Mouse (Mus musculus): ENCODE measurements around the gene Nppb.

The Nppb gene

DNA sequence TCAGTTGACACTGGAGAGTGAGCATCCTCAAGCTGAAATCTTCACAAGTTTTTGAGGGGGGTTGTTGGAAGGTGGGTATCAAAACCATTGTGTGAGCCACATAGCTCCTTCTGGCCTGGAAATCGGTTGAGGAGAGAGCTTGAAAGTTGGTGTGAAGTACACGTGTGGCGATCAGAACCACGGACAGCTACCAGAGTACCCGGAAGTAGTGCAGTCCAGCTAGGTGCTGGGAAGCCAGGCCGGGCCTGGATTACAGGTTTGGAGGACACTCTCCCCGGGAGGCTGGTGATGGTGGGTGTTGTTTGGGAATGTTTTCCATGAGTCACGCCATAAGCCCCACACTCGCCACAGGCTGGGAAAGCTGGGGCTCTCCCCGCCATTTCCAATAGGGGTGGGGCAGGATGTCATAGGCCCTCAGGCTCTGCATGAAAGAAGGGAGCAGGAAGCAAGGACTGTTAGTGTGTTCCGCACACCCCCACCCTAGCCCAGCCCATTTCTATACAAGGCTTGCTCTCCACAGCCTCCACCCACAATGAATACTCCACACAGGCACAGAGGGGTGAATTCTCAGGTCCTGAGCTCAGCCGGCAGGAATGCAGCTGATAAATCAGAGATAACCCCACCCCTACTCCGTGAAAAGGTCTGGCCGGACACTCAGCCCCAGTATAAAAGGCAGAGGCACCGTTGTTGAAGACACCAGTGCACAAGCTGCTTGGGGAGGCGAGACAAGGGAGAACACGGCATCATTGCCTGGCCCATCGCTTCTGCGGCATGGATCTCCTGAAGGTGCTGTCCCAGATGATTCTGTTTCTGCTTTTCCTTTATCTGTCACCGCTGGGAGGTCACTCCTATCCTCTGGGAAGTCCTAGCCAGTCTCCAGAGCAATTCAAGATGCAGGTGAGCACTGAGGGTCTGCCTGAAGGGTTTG is at the start of gene Nppb:
TSS of gene Nppb (plus strand) at position 584 of the 928 bp plus-strand sequence.
- DNase-seq (ENCODE audit: low spot score in 2 of 2): no peak

DNA sequence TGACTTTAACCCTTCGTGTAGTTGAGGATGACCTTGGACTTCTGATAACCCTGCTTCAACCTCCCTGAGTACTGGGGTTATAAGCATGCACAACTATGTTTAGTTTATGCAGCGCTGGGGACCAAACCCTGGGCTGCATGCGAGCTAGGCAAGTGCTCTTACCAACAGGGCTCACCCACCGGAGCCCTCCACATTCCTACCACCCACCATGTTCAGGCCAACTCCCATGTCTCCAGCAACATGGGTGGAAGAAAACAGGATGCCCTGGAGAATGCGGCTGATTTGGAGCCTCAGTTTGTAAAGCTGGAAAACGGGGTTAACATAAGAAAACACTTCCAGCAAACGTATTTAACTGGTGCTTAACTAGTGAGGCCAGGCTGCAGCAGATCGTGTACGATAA is 49.7 kb upstream of the Nppb start:
- no peak for DNase-seq (ENCODE audit: low spot score in 2 of 2)

DNA sequence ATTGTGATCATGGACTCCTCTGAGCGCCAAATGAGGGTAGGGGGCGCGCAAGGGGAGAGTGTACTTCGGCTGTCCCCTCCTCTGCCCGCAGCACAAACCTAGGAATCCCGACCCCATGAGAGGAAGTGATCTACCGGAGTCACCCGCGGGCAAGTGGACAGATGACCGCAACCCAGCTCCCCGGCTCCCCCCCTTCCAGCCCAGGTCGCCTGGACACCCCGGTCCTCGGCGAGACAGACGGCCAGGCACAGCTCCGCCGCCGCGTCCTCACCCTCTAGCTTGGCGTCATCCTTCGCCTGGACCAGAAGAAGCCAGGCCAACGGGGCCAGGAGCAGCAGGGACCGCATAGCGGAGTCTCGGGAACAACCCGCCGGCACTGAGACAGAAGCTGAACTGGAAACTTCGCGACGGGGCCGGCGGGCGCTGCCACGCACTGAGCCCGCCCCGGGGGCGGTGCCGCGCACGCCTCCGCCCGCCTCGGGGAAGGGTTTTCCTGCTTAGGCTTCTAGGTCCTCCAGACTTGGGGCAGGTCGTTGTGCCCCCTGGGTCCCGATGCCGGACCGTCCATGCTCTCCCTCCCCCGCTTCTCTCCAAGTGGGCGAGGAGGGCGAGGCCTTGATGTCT is 49.1 kb upstream of the Nppb start, which contains the start of gene Plod1:
TSS of gene Plod1 (minus strand) at position 437 of the 624 bp plus-strand sequence.
- peak; percentile 82 to 86 for DNase-seq (ENCODE audit: low spot score in 2 of 2)

DNA sequence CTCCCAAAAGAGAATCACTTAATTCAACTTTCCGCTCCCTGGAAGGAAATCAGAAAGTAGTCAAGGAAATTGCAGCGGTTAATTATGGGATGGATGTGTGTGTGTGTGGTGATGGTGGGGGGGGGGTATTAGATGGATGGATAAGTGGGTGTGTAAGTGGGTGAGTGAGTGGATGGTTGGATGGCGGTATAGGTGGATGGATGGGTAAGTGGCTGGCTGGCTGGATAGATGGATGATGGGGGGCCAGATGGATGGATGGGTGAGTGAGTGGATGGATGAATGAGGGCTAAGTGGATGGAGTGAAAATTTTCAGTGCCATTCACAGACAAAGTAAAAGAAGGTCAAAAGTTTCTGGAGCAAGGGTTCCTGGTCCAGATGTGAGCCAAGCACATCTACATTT is 48.6 kb upstream of the Nppb start:
- no peak for DNase-seq (ENCODE audit: low spot score in 2 of 2)

DNA sequence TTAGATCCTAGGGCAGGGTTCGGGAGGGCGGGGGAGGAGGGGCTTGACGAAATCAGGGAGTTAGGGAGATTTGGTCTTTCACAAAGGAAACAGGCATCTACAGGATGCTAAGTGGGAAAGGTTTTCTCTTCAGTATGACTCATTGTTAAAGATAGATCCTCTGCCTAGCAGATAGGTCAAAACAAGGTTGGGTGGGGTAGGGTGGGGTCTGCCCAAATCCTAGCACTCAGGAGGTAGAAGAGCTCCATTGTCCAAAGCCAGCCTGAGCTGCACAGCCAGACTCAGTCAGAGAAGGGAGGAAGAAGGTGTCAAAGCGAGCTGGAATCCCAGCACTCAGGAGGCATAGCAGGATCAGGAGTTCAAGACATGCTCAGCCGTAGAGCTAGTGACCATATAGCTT is 48.1 kb upstream of the Nppb start:
- no peak for DNase-seq (ENCODE audit: low spot score in 2 of 2)

DNA sequence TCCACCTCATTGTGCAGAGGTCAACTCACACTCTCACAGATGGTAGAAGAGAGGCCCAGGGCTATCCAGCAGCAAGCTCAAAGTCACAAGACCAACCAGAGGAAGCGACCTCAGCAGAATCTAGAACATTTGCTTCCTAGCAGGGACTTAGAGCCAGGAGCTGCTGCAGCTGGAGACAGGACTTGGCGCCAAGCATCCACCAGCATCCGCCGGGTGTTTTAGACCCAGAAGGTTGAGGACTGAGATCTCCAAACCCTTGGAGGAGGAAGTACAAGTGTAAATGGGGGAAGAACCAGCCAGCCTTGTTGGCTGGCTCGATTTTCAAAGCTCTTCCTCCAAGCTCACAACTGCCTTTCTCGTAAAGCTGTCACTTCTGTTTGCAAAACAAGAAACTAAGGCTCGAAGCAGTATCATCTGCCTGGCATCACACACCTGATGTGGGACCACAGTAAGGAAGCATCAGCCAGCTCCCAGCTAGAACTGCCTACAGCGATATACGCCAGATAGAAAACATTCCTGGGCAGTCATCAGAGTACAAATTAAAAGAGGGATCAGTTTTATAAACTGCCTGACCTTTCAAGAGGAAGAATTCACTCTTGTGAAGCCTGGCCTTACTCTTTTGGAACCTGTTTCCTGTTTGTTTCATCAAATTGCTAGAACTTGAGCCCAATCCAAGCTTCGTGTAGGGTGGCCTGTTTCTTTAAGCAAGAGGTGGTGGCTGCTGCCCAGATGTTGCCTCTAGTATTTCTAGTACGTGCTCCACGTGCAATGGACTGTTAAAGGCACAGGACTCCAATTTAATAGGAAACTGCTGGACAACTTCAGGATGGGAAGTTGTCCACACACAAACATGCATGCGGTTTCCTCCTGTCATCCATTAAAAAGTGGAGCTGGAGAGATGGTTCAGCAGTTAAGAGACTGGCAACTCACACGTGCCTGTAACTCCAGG is 47.2 kb upstream of the Nppb start:
- peak; percentile 39 to 58 for DNase-seq (ENCODE audit: low spot score in 2 of 2)

DNA sequence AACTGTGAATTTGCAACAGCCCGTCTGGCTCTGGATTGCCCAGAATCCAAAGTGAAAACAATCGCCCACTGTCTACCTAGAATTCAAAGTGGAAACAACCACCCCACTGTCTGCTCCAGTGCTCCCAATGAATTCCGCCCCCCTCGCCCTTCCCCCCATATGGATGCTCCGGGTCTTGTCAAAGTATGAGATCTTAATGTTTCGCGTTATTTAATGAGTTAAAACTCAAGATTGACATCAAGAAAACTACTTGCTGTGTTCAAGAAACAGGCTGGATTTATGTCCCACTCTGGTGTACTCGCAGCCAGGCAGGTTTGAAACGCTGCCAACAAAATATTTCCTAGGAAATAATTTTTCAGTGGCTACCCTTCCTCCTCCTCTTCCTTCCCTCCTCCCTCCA is 45.5 kb upstream of the Nppb start:
- no peak for DNase-seq (ENCODE audit: low spot score in 2 of 2)

DNA sequence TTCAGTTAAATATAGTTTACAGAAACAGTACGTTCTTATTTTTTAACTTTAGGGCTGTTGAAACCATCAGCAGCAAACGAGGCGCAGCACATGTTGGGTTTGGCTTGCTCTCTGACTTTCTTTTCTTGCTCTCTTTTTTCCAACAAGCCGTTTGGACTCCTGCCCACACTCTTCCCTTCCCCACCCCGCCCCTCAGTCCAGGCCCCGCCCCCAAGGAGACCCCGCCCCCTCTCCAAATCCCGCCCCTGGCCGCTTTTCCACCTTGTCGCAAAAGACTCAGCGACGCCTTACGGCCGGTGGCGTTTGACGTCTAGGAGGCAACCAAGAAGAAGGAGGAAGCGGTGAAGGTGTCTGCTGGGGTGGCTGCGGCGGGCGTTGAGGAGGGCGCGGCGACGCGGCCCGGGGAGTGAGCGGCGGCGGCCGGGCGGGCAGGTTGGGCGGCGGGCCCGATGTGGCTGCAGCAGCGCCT is 45.0 kb upstream of the Nppb start, which contains the start of gene 2510039O18Rik:
TSS of gene 2510039O18Rik (plus strand) at position 320 of the 469 bp plus-strand sequence.
- DNase-seq (ENCODE audit: low spot score in 2 of 2): peak; percentile 70 to 84

DNA sequence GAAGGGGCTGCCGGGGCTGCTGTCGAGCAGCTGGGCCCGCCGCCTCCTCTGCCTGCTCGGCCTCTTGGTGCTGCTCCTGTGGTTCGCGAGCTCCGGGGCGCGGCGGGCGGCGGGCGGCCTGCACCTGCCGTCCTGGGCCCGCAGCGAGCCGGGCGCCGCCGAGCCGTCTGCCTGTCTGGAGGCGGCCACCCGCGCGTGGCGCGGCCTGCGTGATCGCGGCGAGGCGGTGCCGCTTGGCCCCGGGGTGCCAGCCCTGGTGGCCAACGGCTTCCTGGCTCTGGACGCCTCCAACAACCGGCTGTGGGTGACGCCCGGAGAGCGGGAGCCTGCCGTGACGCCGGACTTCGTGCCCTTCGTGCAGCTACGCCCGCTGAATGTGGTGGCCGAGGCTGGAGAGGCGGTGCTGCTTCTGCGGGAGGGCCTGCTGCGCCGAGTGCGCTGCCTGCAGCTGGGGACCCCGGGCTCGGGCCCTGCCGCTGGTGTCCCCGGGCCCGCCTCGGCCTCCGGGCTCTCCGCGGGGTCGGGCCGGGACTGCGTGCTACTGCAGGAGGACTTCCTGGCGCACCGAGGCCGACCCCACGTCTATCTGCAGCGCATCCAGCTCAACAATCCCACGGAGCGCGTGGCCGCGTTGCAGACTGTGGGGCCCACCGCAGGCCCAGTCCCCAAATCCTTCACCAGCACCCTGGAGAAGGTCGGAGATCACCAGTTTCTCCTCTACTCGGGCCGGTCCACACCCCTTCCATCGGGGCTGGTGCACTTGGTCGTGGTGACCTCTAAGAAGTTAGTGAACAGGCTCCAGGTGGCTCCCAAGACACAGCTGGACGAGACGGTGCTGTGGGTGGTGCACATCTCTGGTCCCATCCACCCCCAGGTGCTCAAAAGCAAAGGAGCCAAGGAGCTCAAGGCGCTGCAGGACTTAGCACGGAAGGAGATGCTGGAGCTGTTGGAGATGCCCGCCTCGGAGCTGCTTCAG is 44.3 kb upstream of the Nppb start:
- no peak for DNase-seq (ENCODE audit: low spot score in 2 of 2)

DNA sequence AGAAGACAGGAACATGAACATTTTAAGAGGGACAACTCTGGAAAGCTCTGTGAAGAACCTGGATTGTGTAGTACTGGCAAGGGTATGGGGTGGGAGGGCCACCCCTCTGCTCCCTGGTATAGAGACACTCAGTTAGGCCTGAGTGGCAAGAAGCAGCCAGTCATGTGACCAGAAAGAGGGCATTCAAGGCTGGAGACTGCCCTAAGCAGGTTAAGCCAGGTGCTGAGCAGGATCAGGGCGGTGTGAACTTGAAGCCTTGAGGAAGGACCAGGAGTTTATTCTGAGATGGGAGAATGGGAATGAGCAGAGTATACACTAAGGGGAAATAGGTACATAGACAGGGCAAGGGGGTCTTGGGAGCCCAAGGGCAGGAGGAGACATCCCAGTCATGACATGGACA is 42.6 kb upstream of the Nppb start:
- DNase-seq (ENCODE audit: low spot score in 2 of 2): no peak

DNA sequence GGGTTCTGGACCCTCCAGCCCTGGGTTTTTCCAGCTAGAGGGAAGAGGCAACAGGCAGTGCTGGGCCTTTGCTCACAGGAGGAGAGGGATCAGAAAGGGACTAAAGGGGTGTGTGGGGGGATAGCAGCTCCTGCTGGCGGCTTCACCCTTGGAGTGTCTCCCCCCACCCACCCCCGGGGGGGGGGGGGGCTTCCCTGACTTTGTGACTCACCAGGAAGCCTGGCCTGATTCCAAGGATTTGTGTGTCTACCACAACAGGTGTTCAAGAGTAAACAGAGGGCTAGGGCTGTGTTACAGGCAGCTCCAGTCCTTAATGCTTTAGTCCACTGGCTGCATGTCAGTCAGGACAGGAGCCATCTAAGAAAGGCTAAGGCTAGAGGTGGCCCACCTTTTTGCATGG is 38.1 kb upstream of the Nppb start:
- no peak for DNase-seq (ENCODE audit: low spot score in 2 of 2)

DNA sequence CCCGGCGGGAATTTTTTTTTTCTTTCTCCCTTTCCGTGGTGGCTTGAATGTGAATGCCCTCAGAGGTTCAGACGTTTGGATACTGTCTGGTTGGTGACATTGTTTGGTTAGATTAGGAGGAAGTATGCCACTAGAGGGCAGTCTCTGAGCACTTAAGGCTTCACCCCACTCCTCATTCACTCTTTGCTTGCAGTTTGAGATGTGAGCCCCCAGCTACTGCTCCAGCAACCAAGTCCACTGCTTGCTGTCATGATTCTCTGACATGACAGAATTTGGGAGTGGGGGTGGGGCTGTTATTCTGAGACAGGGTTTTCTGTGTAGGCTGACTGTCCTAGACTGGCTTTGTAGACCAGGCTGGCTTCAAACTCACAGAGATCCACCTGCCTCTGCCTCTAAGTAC is 32.0 kb upstream of the Nppb start:
- DNase-seq (ENCODE audit: low spot score in 2 of 2): no peak

DNA sequence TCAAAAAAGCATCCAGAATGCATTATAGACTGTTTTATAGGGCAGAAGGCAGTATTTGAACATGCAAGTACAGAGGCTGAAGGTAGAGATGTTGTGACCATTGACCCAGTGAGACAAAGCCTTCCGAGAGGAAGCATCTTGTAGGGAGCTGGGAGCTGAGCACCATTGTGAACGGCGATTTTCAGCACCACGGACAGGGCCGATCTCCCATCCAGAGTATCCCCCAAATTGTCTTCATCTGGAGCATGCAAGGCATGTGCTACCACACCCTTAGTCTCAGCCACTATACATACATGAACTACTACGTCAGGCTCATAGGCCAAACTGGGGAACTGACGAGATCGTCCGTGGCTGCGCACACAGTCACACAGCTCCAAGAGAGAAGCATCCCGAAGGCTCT is 28.4 kb upstream of the Nppb start:
- DNase-seq (ENCODE audit: low spot score in 2 of 2): no peak

DNA sequence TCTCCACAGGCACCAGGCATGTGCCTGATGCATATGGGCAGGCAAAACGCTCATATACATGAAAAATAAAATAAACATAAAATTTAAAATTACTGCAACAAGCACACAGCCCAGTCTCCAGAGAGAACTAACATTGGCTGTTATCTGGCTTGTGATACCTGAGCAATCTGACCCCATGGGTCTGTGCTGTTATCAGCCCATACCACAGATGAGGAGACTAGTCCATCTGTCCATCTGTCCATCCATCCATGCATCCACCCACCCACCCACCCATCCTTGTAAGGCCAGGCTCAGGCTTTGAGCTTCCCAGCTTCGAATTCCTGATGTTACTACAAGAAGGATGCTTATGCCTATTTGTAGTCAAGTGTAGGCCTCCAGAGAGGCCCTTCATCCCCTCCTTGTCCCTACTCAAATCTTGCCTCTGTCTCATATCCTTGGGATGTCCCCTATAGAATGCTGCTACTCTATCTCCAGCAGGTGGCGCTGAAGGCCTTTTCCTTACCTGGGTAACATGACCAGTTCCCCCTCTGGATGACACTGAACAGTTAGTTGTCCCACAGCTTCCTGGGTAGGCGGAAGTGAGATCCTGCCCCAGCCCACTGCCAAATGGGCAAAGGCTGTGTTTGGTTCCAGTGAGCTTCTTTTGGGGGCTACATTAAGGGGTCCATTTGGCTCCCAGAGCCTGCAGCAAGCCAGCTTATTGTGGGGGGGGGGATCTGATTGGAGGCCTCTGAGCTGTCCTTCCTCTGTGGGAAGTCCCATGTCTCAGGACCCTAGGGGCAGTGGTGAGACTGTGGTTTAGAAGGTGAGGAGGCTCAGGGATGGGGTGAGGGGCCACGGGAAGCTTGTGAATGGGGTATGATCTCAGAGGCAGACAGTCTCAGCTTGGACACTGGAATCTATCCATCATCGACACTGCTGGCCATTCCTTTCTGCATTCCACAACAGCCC is 25.4 kb upstream of the Nppb start:
- peak in 1 of 2 experiments; percentile 31 for DNase-seq (ENCODE audit: low spot score in 2 of 2)

DNA sequence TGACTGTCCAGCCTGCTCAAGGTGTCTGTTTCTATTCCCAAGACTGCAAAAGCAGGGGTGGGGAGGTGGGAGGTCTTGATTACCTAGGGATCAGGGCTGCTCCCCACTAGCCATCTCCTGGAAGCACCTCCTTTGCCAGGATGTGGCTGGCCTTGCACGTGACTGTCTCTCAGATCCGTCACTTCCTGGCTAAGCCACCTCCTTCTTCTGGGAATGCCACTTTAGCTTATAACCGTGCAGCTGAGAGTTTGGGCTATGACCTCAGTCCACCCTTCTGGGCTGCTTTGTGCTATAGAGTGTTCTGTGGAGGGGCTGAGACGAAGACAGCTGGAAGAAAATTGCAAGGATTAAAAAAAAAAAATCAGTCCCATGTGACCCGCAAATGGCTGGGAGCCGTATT is 22.8 kb upstream of the Nppb start:
- DNase-seq (ENCODE audit: low spot score in 2 of 2): no peak

DNA sequence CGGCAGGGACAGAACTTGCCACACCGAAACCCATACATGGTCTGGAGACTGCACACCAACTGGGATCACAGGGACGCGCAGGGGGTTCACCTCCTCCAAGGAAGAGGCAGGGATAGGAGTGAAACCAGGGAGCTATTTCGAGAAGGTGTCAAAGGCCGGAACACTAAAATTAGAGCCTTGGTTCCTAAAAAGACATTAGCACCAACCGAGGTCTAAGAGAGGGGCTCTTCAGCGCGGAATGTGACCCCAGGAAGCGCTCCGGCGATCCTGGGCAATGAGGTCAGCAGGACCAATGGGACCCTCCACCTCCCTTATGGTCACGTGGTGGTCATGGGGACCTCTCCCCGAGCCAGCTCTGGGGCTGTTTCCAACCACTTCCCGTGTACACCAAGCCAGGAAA is 22.0 kb upstream of the Nppb start:
- no peak for DNase-seq (ENCODE audit: low spot score in 2 of 2)

DNA sequence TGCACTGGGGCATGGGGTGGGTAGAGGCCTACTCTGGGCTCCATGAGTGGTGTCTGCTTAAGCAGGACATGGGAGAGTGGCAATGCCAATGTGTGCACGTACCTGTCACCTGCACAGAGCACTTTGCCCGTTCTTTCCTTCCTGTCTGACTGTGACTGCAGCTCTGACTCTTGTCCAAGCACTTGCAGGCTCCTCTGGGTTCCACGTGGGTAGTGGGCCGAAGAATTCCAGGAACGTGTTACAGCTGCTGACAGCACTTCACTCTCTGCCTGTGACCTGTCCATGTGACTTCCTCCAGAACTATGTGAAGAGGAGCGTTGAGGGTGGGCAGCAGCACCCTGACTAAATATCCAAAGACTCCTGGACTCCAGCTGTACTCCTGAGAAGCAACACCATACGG is 19.9 kb upstream of the Nppb start:
- no peak for DNase-seq (ENCODE audit: low spot score in 2 of 2)

DNA sequence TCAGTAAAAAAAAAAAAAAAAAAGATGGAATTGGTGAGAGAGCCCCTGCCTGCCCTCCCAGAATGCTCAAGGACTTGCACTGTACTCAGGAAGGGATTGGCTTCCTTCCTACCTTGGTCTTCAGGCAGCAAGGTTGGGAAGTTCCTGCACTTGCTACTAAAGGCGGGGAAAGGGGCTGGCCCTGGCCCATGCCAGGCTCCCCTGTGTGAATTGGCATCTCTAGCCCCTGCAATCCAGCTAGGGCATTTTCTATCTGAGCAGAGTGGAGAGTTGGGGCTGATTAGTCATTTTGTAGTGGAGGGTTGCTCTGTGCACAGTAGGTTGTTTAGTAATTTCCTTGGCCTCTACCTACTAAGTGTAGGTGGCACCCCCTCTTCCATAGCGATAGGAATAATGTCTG is 16.8 kb upstream of the Nppb start:
- DNase-seq (ENCODE audit: low spot score in 2 of 2): no peak

DNA sequence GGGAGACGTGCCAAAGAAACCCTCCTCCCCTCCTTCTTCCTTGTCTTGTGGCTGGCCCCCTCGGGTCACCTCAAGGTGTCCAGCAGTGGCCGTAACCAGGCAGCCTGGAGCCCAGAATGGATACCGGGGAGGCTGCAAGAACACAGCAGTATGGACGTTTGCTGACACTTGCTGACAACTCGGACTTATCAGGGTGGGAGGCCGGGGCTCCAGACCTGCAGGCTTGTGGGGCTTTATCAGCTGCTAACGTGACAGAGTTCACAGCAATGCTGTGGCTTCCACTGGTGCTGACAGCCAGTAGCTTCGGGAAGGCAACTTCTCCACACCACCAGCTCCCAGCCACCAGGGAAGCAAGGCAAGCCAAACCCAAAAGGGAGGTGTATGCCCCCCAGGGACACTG is 16.3 kb upstream of the Nppb start:
- DNase-seq (ENCODE audit: low spot score in 2 of 2): no peak

Measured in urinary bladder, postnatal 36 days (tissue).